Mouse (Mus musculus) embryonic facial prominence, embryonic 12.5 days (tissue): Measurements from ENCODE around the gene Eea1. TPM values are rescaled to one million over a fixed set of nuclear protein-coding genes. Genes with fewer than 3 reads are reported as not detected.

ENCODE experiments used
- ATAC-seq: fragments of 200-750 bp; cut with Nextera tagmentation; 2 replicates; pipeline ENCODE4 v1.8.0; 2017; ENCODE audit not compliant: insufficient number of reproducible peaks, insufficient read depth, low FRiP score, low TSS enrichment
- H3K27ac ChIP-seq: fragments of 300-500 bp; sonication (generic); 2 replicates; pipeline ENCODE4 v1.5.1; 2016; ENCODE audit warnings: mild to moderate bottlenecking
- H3K27me3 ChIP-seq: fragments of 300-500 bp; sonication (generic); 2 replicates; pipeline ENCODE4 v1.6.1; 2016; ENCODE audit warnings: mild to moderate bottlenecking, moderate library complexity
- H3K36me3 ChIP-seq: fragments of 300-500 bp; sonication (generic); 2 replicates; pipeline ENCODE4 v1.6.1; 2016; ENCODE audit warnings: mild to moderate bottlenecking
- H3K4me1 ChIP-seq: fragments of 300-500 bp; sonication (generic); 2 replicates; pipeline ENCODE4 v1.6.1; 2016
- H3K4me2 ChIP-seq: fragments of 300-500 bp; sonication (generic); replicated peaks from 2 replicates; pipeline ENCODE4 v1.6.1; 2016; ENCODE audit warnings: mild to moderate bottlenecking, moderate library complexity
- H3K4me3 ChIP-seq: fragments of 300-500 bp; sonication (generic); 2 replicates; pipeline ENCODE4 v1.5.1; 2016; ENCODE audit warnings: mild to moderate bottlenecking
- H3K9ac ChIP-seq: fragments of 300-500 bp; sonication (generic); 2 replicates; pipeline ENCODE4 v1.6.1; 2016; ENCODE audit warnings: mild to moderate bottlenecking, moderate library complexity
- H3K9me3 ChIP-seq: fragments of 300-500 bp; sonication (generic); 2 replicates; pipeline ENCODE4 v1.6.1; 2016; ENCODE audit warnings: mild to moderate bottlenecking, moderate library complexity
- WGBS: fragments of 180-500 bp; shearing (Covaris S2); methylation state at CpG from one replicate; pipeline ENCODE4 v1.1.7; 2016; 5-methylcytosine and 5-hydroxymethylcytosine counted together
- polyA plus RNA-seq: library from polyadenylated mRNA; unstranded; fragments of >200 nt; fragmentation: Nextera tagmentation; extraction: Ambion mirVana; gene quantifications from 2 replicates; pipeline ENCODE4 v1.2.1, GENCODE M21; 2016

Eea1 gene
- polyA plus RNA-seq, 1 experiment from 2014 or later = 16.6 TPM

GRCm38 (mm10) chr10:95956629-95957028 lies 16.2 kb downstream of the Eea1 start:
- H3K27ac ChIP-seq = no peak overlapping the region
- no peak overlapping the region for H3K9ac ChIP-seq
- no peaks in the 10 kb centered on the region for H3K27me3 ChIP-seq
- no peaks in the 10 kb centered on the region for H3K4me1 ChIP-seq
- ATAC-seq = no peak
- H3K36me3 ChIP-seq = no peaks in the 10 kb centered on the region
- no peaks in the 10 kb centered on the region for H3K9me3 ChIP-seq
- no peak overlapping the region for H3K4me3 ChIP-seq
- H3K4me2 ChIP-seq = no peak overlapping the region
- WGBS = 92% methylated on average over 2 of the region's 2 CpGs

GRCm38 (mm10) chr10:95957574-95957973 lies 17.1 kb downstream of the Eea1 start:
- Histone ChIP-seq H3K36me3 (no peaks in the 10 kb centered on the region), H3K4me3 (no peak overlapping the region), H3K27ac (no peak overlapping the region), H3K27me3 (no peaks in the 10 kb centered on the region), H3K9ac (no peak overlapping the region), H3K9me3 (no peaks in the 10 kb centered on the region), H3K4me1 (no peaks in the 10 kb centered on the region), H3K4me2 (no peak overlapping the region)
- ATAC-seq = no peak
- WGBS = 69% methylated on average over 1 of the region's 1 CpGs

GRCm38 (mm10) chr10:95964679-95965078 lies 24.2 kb downstream of the Eea1 start:
- Histone ChIP-seq H3K4me1 (no peaks in the 10 kb centered on the region), H3K36me3 (no peaks in the 10 kb centered on the region), H3K9ac (no peak overlapping the region), H3K4me2 (no peak overlapping the region), H3K9me3 (no peaks in the 10 kb centered on the region), H3K4me3 (no peak overlapping the region), H3K27ac (no peak overlapping the region), H3K27me3 (no peaks in the 10 kb centered on the region)
- no peak for ATAC-seq
- 83% methylated on average over 1 of the region's 1 CpGs for WGBS

- H3K27ac ChIP-seq = no peak overlapping the region
- WGBS = 90% methylated on average over 1 of the region's 1 CpGs
- no peaks in the 10 kb centered on the region for H3K4me1 ChIP-seq
- no peak overlapping the region for H3K4me3 ChIP-seq
- no peaks in the 10 kb centered on the region for H3K9me3 ChIP-seq
- H3K27me3 ChIP-seq = no peaks in the 10 kb centered on the region
- ATAC-seq = no peak
- no peak overlapping the region for H3K9ac ChIP-seq
- no peak overlapping the region for H3K4me2 ChIP-seq
- H3K36me3 ChIP-seq = no peaks in the 10 kb centered on the region
These were observed 29.2 kb downstream of the Eea1 start for GRCm38 (mm10) chr10:95969694-95970093.

GRCm38 (mm10) chr10:95970744-95971212 lies 30.3 kb downstream of the Eea1 start:
- peaks cover 5% of the 10 kb centered on the region; the same call in 1 of the 2 replicates for H3K36me3 ChIP-seq
- ATAC-seq = no peak
- H3K4me2 ChIP-seq = no peak overlapping the region
- 70% methylated on average over 3 of the region's 3 CpGs for WGBS
- H3K27me3 ChIP-seq = no peaks in the 10 kb centered on the region
- H3K9ac ChIP-seq = no peak overlapping the region
- no peaks in the 10 kb centered on the region for H3K9me3 ChIP-seq
- H3K4me1 ChIP-seq = no peaks in the 10 kb centered on the region
- H3K27ac ChIP-seq = no peak overlapping the region
- no peak overlapping the region for H3K4me3 ChIP-seq

GRCm38 (mm10) chr10:95971341-95971740 lies 30.9 kb downstream of the Eea1 start:
- Histone ChIP-seq H3K27me3 (no peaks in the 10 kb centered on the region), H3K4me2 (no peak overlapping the region), H3K27ac (no peak overlapping the region), H3K4me1 (no peaks in the 10 kb centered on the region), H3K9me3 (no peaks in the 10 kb centered on the region), H3K36me3 (peaks cover 5% of the 10 kb centered on the region; the same call in 1 of the 2 replicates), H3K4me3 (no peak overlapping the region), H3K9ac (no peak overlapping the region)
- ATAC-seq = no peak
- WGBS = 88% methylated on average over 4 of the region's 4 CpGs

- Histone ChIP-seq H3K9ac (no peak overlapping the region), H3K27me3 (no peaks in the 10 kb centered on the region), H3K36me3 (peaks cover 5% of the 10 kb centered on the region; the same call in 1 of the 2 replicates), H3K27ac (no peak overlapping the region), H3K9me3 (no peaks in the 10 kb centered on the region), H3K4me3 (no peak overlapping the region), H3K4me2 (no peak overlapping the region), H3K4me1 (no peaks in the 10 kb centered on the region)
- no peak for ATAC-seq
- 81% methylated on average over 3 of the region's 3 CpGs for WGBS
These were observed 31.5 kb downstream of the Eea1 start for GRCm38 (mm10) chr10:95971942-95972341.

- H3K9me3 ChIP-seq = no peaks in the 10 kb centered on the region
- no peak overlapping the region for H3K4me2 ChIP-seq
- no peaks in the 10 kb centered on the region for H3K27me3 ChIP-seq
- ATAC-seq = no peak
- WGBS = 97% methylated on average over 3 of the region's 3 CpGs
- no peak overlapping the region for H3K27ac ChIP-seq
- H3K9ac ChIP-seq = no peak overlapping the region
- H3K36me3 ChIP-seq = peaks cover 5% of the 10 kb centered on the region; the same call in 1 of the 2 replicates
- no peak overlapping the region for H3K4me3 ChIP-seq
- no peaks in the 10 kb centered on the region for H3K4me1 ChIP-seq
These were observed 34.0 kb downstream of the Eea1 start for GRCm38 (mm10) chr10:95974462-95974861.

- 82% methylated on average over 2 of the region's 2 CpGs for WGBS
- Histone ChIP-seq H3K4me3 (no peak overlapping the region), H3K27me3 (no peaks in the 10 kb centered on the region), H3K27ac (no peak overlapping the region), H3K9me3 (no peaks in the 10 kb centered on the region), H3K4me1 (no peaks in the 10 kb centered on the region), H3K36me3 (peaks cover 5% of the 10 kb centered on the region; the same call in 1 of the 2 replicates), H3K4me2 (no peak overlapping the region), H3K9ac (no peak overlapping the region)
- no peak for ATAC-seq
These were observed 36.3 kb downstream of the Eea1 start for GRCm38 (mm10) chr10:95976798-95977197.

GRCm38 (mm10) chr10:95989731-95990130 lies 49.3 kb downstream of the Eea1 start:
- Histone ChIP-seq H3K4me3 (no peak overlapping the region), H3K36me3 (no peaks in the 10 kb centered on the region), H3K4me1 (no peaks in the 10 kb centered on the region), H3K9ac (no peak overlapping the region), H3K4me2 (no peak overlapping the region), H3K9me3 (no peaks in the 10 kb centered on the region), H3K27me3 (no peaks in the 10 kb centered on the region), H3K27ac (no peak overlapping the region)
- ATAC-seq = no peak
- 61% methylated on average over 1 of the region's 1 CpGs for WGBS

- no peak overlapping the region for H3K4me3 ChIP-seq
- H3K27me3 ChIP-seq = no peaks in the 10 kb centered on the region
- WGBS = 89% methylated on average over 1 of the region's 1 CpGs
These were observed 50.7 kb downstream of the Eea1 start for GRCm38 (mm10) chr10:95991176-95991575.

GRCm38 (mm10) chr10:96000904-96001303 lies 60.5 kb downstream of the Eea1 start:
- no peak overlapping the region for H3K4me3 ChIP-seq
- H3K9ac ChIP-seq = no peak overlapping the region
- 70% methylated on average over 5 of the region's 5 CpGs for WGBS
- no peaks in the 10 kb centered on the region for H3K27me3 ChIP-seq
- 0 out of 2 replicates have a peak, but pooled peaks cover 2% of the 10 kb centered on the region for H3K36me3 ChIP-seq
- H3K27ac ChIP-seq = no peak overlapping the region
- no peak overlapping the region for H3K4me2 ChIP-seq
- no peaks in the 10 kb centered on the region for H3K4me1 ChIP-seq
- ATAC-seq = no peak
- H3K9me3 ChIP-seq = no peaks in the 10 kb centered on the region

More at GRCm38 (mm10) chr10:95991176-95991575, 50.7 kb downstream of the Eea1 start:
- no peaks in the 10 kb centered on the region for H3K9me3 ChIP-seq
- H3K36me3 ChIP-seq = no peaks in the 10 kb centered on the region
- no peak overlapping the region for H3K4me2 ChIP-seq
- H3K27ac ChIP-seq = no peak overlapping the region
- no peaks in the 10 kb centered on the region for H3K4me1 ChIP-seq
- no peak for ATAC-seq
- no peak overlapping the region for H3K9ac ChIP-seq

- no peaks in the 10 kb centered on the region for H3K9me3 ChIP-seq
- H3K27ac ChIP-seq = no peak overlapping the region
- no peak overlapping the region for H3K4me2 ChIP-seq
- H3K4me3 ChIP-seq = no peak overlapping the region
- peaks cover 17% of the 10 kb centered on the region for H3K36me3 ChIP-seq
- H3K27me3 ChIP-seq = no peaks in the 10 kb centered on the region
- no peaks in the 10 kb centered on the region for H3K4me1 ChIP-seq
- no peak overlapping the region for H3K9ac ChIP-seq
- no peak for ATAC-seq
These were observed 75.3 kb downstream of the Eea1 start for GRCm38 (mm10) chr10:96015738-96016137.
